Mouse (Mus musculus) heart, embryonic 14.5 days (tissue): ENCODE measurements around the gene Idh1. TPM values are rescaled to one million over a fixed set of nuclear protein-coding genes. Genes with fewer than 3 reads are reported as not detected.

Experiments used
- ATAC-seq: fragments of 200-750 bp; cut with Nextera tagmentation; 2 replicates; pipeline ENCODE4 v1.8.0; 2017; ENCODE audit warnings: low read depth, moderate TSS enrichment; ENCODE audit not compliant: insufficient number of reproducible peaks, insufficient read depth, low FRiP score
- H3K27ac ChIP-seq, 2 experiments: fragments of 200-500 bp in 1 of 2; fragments of 300-500 bp in 1 of 2; sonication (generic) in 1 of 2; replicated peaks in 1 of 2; 2 replicates each; pipeline ENCODE4 v1.5.1; 2012 to 2014; ENCODE audit warnings: low read depth in 2 of 2, low read length in 2 of 2, control low read depth in 1 of 2, mild to moderate bottlenecking in 1 of 2, mixed read lengths in 1 of 2; ENCODE audit not compliant: control insufficient read depth in 1 of 2, insufficient read depth in 1 of 2
- H3K27me3 ChIP-seq: fragments of 300-500 bp; sonication (generic); 2 replicates; pipeline ENCODE4 v1.6.1; 2014; ENCODE audit warnings: mild to moderate bottlenecking, low read length, control low read depth; ENCODE audit not compliant: control insufficient read depth, insufficient read depth
- H3K36me3 ChIP-seq: fragments of 300-500 bp; sonication (generic); 2 replicates; pipeline ENCODE4 v1.6.1; 2014; ENCODE audit warnings: mild to moderate bottlenecking, control low read depth, low read length, mixed read lengths; ENCODE audit not compliant: control insufficient read depth, insufficient read depth
- H3K4me1 ChIP-seq, 2 experiments: fragments of 200-500 bp in 1 of 2; fragments of 300-500 bp in 1 of 2; sonication (generic) in 1 of 2; 2 replicates each; pipeline ENCODE4 v1.6.1; 2012 to 2014; ENCODE audit warnings: low read length in 2 of 2, control low read depth in 1 of 2, mixed read lengths in 1 of 2; ENCODE audit not compliant: control insufficient read depth in 2 of 2, insufficient read depth in 2 of 2
- H3K4me2 ChIP-seq: fragments of 300-500 bp; sonication (generic); 2 replicates; pipeline ENCODE4 v1.6.1; 2014; ENCODE audit warnings: mild to moderate bottlenecking, low read length
- H3K4me3 ChIP-seq, 2 experiments: fragments of 200-500 bp in 1 of 2; fragments of 300-500 bp in 1 of 2; sonication (generic) in 1 of 2; 2 replicates each; pipeline ENCODE4 v1.5.1; 2012 to 2014; ENCODE audit warnings: low read length in 2 of 2, mild to moderate bottlenecking in 2 of 2, control low read depth in 1 of 2, low read depth in 1 of 2, moderate library complexity in 1 of 2; ENCODE audit not compliant: control insufficient read depth in 1 of 2, insufficient read depth in 1 of 2
- H3K9ac ChIP-seq: fragments of 300-500 bp; sonication (generic); 2 replicates; pipeline ENCODE4 v1.6.1; 2014; ENCODE audit warnings: mild to moderate bottlenecking, low read length
- H3K9me3 ChIP-seq: fragments of 300-500 bp; sonication (generic); 2 replicates; pipeline ENCODE4 v1.6.1; 2016; ENCODE audit warnings: low read length, control low read depth; ENCODE audit not compliant: control insufficient read depth
- WGBS: fragments of 180-500 bp; shearing (Covaris S2); extraction: QIAGEN DNeasy Blood & Tissue Kit; methylation state at CpG from one replicate; pipeline ENCODE4 v1.1.7; 2014; 5-methylcytosine and 5-hydroxymethylcytosine counted together
- polyA plus RNA-seq: library from polyadenylated mRNA; unstranded; fragments of >200 nt; fragmentation: Nextera tagmentation; extraction: Ambion mirVana; gene quantifications from 2 replicates; pipeline ENCODE4 v1.2.1, GENCODE M21; 2014

Gene Idh1
- polyA plus RNA-seq, 1 experiment from 2014 or later = 74.3 TPM

DNA sequence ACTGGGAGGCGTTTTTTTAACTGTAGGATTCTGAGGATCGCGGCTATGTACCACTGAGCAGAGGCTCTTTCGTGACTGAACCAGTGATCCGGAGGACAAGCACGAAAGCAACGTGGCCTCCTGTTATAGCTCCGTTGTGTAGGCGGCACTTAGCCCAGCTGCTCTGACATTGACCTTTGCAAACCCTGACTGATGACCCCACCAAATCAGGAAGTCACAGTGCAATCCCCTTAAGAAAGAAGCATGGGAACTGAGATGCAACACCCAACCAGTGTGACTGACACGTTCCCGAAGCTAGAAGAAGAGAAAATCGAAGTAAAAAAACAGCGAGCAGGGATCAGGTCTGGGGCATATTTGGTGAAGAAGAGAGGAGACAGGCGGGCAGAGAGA, 73.5 kb downstream of the Idh1 start:
- Histone ChIP-seq H3K9ac (0 out of 2 replicates have a peak overlapping the region, but pooled peaks have one; percentile 31), H3K9me3 (no peaks in the 10 kb centered on the region), H3K27me3 (no peaks in the 10 kb centered on the region), H3K36me3 (no peaks in the 10 kb centered on the region), H3K27ac (no peak overlapping the region), H3K4me1 (peaks cover 0 to 4% of the 10 kb centered on the region in 2 experiments; a peak in 1 of 4 replicates), H3K4me3 (peak overlapping the region; percentile 13 to 28; a peak in 2 of 4 replicates), H3K4me2 (peak overlapping the region; percentile 59)
- ATAC-seq = no peak
- 50% methylated on average over 14 of the region's 14 CpGs for WGBS

DNA sequence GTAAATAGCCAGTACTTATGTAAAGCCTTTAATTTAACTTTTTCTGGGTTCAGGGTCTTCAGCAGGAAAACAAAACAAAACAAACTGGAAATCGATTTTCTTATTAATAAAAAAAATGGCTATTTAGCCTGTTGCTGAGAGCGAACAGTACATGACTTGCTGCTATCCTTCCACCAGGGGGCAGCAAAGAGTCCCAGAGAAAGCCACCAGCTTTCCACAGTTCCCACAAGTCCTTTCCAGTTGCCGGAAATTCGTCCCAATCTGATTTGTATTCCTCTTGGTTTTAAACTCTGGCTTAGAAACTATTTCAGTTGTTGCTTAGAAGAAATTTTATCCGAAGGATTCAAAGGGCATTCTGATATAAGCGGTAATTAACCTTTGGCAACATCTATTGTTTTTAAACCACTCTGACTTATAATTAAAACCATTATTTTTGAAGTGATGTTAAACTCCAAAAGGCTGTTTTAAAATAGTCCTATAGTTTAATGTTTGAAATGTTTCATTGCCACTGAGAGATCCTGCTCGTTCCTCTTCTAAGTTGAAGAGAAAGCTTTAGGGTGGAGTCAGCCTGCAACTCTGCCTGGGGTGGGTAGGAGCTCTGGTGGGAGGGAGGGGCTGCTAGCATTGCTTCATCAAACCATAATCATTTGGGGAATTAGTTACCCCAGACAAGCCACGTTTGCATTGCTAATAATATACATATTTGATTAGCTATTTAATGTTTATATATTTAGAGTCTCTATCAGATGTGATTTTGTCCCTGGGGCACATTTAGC, 74.1 kb downstream of the Idh1 start:
- peak overlapping the region; percentile 31; the same call in 1 of the 2 replicates for H3K9ac ChIP-seq
- H3K4me2 ChIP-seq = peak overlapping the region; percentile 59
- 8% methylated on average over 8 of the region's 8 CpGs for WGBS
- H3K27ac ChIP-seq = no peak overlapping the region
- H3K4me1 ChIP-seq = peaks cover 0 to 4% of the 10 kb centered on the region in 2 experiments; a peak in 1 of 4 replicates
- no peak for ATAC-seq
- no peaks in the 10 kb centered on the region for H3K36me3 ChIP-seq
- H3K27me3 ChIP-seq = no peaks in the 10 kb centered on the region
- H3K9me3 ChIP-seq = no peaks in the 10 kb centered on the region
- peak overlapping the region in 1 of 2 experiments; percentile 28; a peak in 2 of 4 replicates for H3K4me3 ChIP-seq

DNA sequence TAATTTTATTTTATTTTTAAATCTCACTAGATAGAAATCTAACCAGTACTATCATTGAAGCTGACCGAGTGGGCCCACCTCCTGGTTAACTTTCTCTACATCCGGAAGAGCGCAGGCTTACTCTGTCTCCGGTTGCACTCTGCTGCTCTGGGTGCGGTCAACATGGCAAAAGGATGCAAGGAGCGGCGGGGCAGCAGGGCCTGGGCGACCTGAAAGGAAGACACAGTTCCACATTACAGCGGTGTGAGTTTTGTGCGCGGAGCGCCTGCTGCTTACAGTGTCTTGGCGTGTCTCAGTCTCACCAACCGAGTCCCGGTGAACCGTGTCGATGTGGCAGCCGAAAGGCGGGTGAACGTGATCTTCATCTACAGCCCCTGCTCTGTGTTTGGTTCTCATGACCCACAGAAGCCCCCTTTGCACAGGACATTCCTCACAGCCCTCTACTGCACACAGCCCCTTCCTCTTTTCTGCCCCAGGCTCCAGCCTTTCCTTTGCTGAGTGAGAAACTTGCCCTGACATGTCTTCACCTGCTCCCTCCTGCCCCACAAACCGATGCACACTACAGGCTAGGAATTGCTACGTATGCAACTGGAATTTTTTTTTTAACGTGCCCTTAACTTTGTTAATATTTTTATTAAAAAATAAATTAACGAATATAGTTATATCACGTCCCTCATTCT, 76.4 kb downstream of the Idh1 start:
- Histone ChIP-seq H3K4me1 (peaks cover 0 to 4% of the 10 kb centered on the region in 2 experiments; a peak in 1 of 4 replicates), H3K4me3 (no peak overlapping the region), H3K9ac (no peak overlapping the region), H3K36me3 (no peaks in the 10 kb centered on the region), H3K27ac (no peak overlapping the region), H3K9me3 (no peaks in the 10 kb centered on the region), H3K4me2 (0 out of 2 replicates have a peak overlapping the region, but pooled peaks have one; percentile 21), H3K27me3 (no peaks in the 10 kb centered on the region)
- no peak for ATAC-seq
- WGBS = 68% methylated on average over 25 of the region's 25 CpGs

DNA sequence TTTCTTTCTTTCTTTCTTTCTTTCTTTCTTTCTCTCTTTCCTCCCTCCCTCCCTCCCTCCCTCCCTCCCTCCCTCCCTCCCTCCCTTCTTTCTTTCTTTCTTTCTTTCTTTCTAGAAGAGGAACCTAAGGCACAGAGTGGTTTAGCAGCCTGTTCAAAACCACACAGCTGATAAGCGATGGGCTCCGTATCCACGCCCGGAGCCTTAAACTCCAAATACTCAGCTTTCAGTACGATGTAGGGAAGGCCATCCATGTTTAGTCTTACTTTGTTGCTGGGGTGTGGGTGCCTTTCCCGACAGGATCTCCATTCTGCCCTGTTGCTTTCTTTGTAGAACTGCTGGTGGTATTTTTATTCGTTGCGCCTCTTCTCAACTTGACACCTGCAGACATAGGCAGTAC, 77.1 kb downstream of the Idh1 start:
- H3K36me3 ChIP-seq = no peaks in the 10 kb centered on the region
- no peaks in the 10 kb centered on the region for H3K9me3 ChIP-seq
- H3K4me3 ChIP-seq = no peak overlapping the region
- peaks cover 0 to 4% of the 10 kb centered on the region in 2 experiments; a peak in 1 of 4 replicates for H3K4me1 ChIP-seq
- no peak overlapping the region for H3K27ac ChIP-seq
- H3K4me2 ChIP-seq = no peak overlapping the region
- WGBS = 86% methylated on average over 8 of the region's 8 CpGs
- H3K9ac ChIP-seq = no peak overlapping the region
- ATAC-seq = no peak
- H3K27me3 ChIP-seq = no peaks in the 10 kb centered on the region

Other genes starting within 250 kb of the Idh1 start
- gene Plekhm3, start 229.7 kb downstream of the Idh1 start, polyA plus RNA-seq = 8.4 and 9.0 TPM in 2 replicates
- gene Akr1cl, start 153.7 kb downstream of the Idh1 start, polyA plus RNA-seq = 0.32 and 0.46 TPM in 2 replicates
- not detected in 2 replicates for gene Cryge, start 135.4 kb downstream of the Idh1 start, polyA plus RNA-seq
- not detected in 2 replicates for gene Crygd, start 123.0 kb downstream of the Idh1 start, polyA plus RNA-seq
- not detected in 2 replicates for gene Crygc, start 112.8 kb downstream of the Idh1 start, polyA plus RNA-seq
- gene Crygb, start 104.2 kb downstream of the Idh1 start, polyA plus RNA-seq = 0.57 and 1.3 TPM in 2 replicates
- gene Cryga, start 83.1 kb downstream of the Idh1 start, polyA plus RNA-seq = not detected in 2 replicates
- not detected in 2 replicates for gene Gm28845, start 66.9 kb downstream of the Idh1 start, polyA plus RNA-seq
- gene D630023F18Rik, start 63.3 kb downstream of the Idh1 start, polyA plus RNA-seq = 0.23 and 0.43 TPM in 2 replicates
- gene Pikfyve, start 183 bp upstream of the Idh1 start, polyA plus RNA-seq = 9.5 TPM in 2 replicates
- gene Pth2r, start 95.6 kb upstream of the Idh1 start, polyA plus RNA-seq = not detected in 2 replicates